Mouse (Mus musculus): Measurements from ENCODE around the gene Prpf18. TPM values are rescaled to one million over a fixed set of nuclear protein-coding genes. Genes with fewer than 3 reads are reported as not detected.
"Not testable (repeated sequence)": the region's sequence is repeated elsewhere in the genome, so short reads cannot be mapped to it uniquely, and the experiment has no call there.

Prpf18 gene
- total and polyA plus RNA-seq, 2 experiments from 2014 or later: 24.3 to 24.5 TPM

DNA sequence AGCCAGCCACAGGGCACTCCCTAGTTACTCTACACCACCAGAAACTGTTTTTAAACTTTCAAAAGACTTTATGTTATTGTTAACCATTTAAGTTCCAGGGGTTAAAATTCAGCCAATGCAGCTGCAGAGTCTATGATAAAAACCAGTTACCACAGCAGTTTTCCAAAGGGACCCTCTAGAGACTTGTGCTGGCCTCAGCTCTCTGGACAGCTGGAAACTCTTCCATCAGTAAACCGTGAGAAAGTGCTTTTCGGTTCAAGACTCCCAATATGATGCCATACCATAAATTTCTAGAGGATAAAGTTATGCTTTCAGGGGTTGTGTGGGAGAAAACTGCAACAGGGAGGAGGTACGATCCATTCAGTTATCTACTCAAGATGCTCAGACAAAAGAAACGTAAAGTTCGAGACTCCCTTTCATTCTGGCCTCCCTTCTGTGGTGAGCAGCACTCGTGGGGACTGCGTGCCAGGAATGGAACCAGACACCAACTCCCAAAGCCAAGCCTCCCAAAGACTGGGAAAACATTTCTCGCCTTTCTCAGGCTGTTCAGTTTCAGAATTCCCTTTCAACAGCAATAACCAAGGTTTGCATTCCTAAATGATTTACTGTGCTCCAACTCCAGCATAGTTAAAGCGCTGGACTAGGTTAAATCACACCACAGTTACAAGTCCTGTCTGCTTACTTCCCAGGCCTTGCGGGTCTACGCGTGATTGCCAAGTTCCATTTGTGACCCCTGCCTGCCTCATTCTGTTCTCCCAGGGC, 31.1 kb downstream of the Prpf18 start:
- no peaks in the 10 kb centered on the region for H3K27me3 ChIP-seq (ENCODE audit: control insufficient read depth, insufficient read depth, low read length)
- no peaks in the 10 kb centered on the region for H3K9me3 ChIP-seq (replicated peaks; ENCODE audit: control insufficient read depth, low read length)
- peak; percentile 76 for ATAC-seq (ENCODE audit: insufficient read depth, low read depth)
- no peak overlapping the region for H3K4me3 ChIP-seq (ENCODE audit: low read depth, low read length)
- WGBS: 68% methylated on average over 12 of the region's 12 CpGs
- H3K4me1 ChIP-seq (ENCODE audit: control insufficient read depth, insufficient read depth): no peaks in the 10 kb centered on the region
- TF ChIP-seq EP300 (IDR thresholded peaks at IDR 0.05; ENCODE audit: low read depth): no peak
- TF ChIP-seq CTCF (IDR thresholded peaks at IDR 0.05; ENCODE audit: low read depth): no peak
- H3K9ac ChIP-seq (replicated peaks; ENCODE audit: low read depth, low read length): no peak overlapping the region
- DNase-seq (ENCODE audit: low spot score): peak; percentile 49
- H3K4me2 ChIP-seq (ENCODE audit: low read depth, low read length): no peak overlapping the region
- peak overlapping the region; percentile 63 for H3K27ac ChIP-seq (ENCODE audit: low read depth)
- peaks cover 27% of the 10 kb centered on the region for H3K36me3 ChIP-seq (replicated peaks; ENCODE audit: control insufficient read depth, insufficient read depth, low read length)

DNA sequence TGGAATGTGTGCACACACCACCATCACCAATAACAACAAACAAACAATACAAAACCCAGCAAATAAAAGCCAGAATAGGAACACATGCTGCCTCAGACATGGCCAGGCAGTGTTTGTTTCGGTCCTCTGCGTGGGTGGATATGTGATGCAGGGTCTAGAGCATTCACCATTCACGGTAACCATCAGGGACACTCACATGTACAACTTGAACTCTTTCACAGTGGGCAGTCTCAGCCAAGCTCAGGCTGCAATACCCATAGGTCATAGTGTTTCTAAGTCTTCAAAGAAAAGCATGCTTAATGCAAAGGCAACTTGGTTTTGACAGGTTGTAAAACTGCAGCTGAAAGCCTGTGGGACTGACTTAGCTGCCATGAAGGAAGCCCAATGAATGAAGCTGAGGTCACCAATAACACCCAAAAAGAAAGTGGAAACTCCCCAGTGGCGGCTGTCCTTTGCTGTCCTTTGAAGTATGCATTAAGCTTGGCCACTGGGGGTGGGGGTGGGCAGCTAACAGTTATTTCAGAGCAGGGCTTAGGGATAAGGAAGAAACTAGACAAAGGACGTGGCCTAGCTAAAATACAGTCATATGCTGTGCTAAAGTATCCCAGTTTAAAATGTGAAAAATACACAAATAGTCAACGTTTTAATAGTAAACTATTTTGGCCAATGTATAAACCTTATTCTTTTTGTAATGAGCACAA, 31.9 kb downstream of the Prpf18 start:
- H3K4me2 ChIP-seq (ENCODE audit: low read depth, low read length): no peak overlapping the region
- TF ChIP-seq CTCF (IDR thresholded peaks at IDR 0.05; ENCODE audit: low read depth) (no peak), EP300 (IDR thresholded peaks at IDR 0.05; ENCODE audit: low read depth) (no peak)
- H3K4me3 ChIP-seq (ENCODE audit: low read depth, low read length): no peak overlapping the region
- peak overlapping the region; percentile 27 for H3K27ac ChIP-seq (ENCODE audit: low read depth)
- no peak for DNase-seq (ENCODE audit: low spot score)
- H3K4me1 ChIP-seq (ENCODE audit: control insufficient read depth, insufficient read depth): no peaks in the 10 kb centered on the region
- H3K36me3 ChIP-seq (replicated peaks; ENCODE audit: control insufficient read depth, insufficient read depth, low read length): peaks cover 27% of the 10 kb centered on the region
- no peaks in the 10 kb centered on the region for H3K9me3 ChIP-seq (replicated peaks; ENCODE audit: control insufficient read depth, low read length)
- WGBS: 52% methylated on average over 6 of the region's 6 CpGs
- H3K27me3 ChIP-seq (ENCODE audit: control insufficient read depth, insufficient read depth, low read length): no peaks in the 10 kb centered on the region
- no peak for ATAC-seq (ENCODE audit: insufficient read depth, low read depth)
- no peak overlapping the region for H3K9ac ChIP-seq (replicated peaks; ENCODE audit: low read depth, low read length)

DNA sequence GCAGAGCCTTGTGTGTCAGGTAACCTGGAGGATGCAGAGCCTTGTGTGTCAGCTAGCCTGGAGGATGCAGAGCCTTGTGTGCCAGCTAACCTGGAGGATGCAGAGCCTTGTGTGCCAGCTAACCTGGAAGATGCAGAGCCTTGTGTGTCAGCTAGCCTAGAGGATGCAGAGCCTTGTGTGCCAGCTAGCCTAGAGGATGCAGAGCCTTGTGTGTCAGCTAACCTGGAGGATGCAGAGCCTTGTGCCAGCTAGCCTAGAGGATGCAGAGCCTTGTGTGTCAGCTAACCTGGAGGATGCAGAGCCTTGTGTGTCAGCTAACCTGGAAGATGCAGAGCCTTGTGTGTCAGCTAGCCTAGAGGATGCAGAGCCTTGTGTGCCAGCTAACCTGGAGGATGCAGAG, 32.8 kb downstream of the Prpf18 start:
- not testable (repeated sequence) for DNase-seq (ENCODE audit: low spot score); H3K4me3 ChIP-seq (ENCODE audit: low read depth, low read length); H3K9ac ChIP-seq (replicated peaks; ENCODE audit: low read depth, low read length); ATAC-seq (ENCODE audit: insufficient read depth, low read depth); H3K4me1 ChIP-seq (ENCODE audit: control insufficient read depth, insufficient read depth); H3K9me3 ChIP-seq (replicated peaks; ENCODE audit: control insufficient read depth, low read length); H3K27me3 ChIP-seq (ENCODE audit: control insufficient read depth, insufficient read depth, low read length); H3K27ac ChIP-seq (ENCODE audit: low read depth); H3K4me2 ChIP-seq (ENCODE audit: low read depth, low read length)
- H3K36me3 ChIP-seq (replicated peaks; ENCODE audit: control insufficient read depth, insufficient read depth, low read length): peaks cover 23% of the 10 kb centered on the region

DNA sequence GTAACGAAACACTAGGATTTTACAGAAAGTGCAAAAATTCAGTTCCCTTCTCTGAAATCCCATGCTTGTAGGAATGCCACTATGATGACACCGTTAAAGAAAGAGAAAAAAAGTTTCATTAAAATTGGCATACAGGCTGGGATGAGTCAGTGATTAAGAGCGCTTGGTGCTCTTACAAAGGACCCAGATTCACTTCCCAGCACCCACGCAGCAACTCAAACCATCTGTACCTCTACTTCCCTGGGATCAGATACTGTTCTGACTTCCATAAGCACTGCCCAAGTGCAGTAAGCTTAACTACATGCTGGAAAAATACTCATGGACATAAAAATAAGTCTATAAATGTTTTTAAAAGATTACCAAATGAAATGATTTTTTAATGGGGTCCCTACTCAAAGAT, 34.9 kb downstream of the Prpf18 start:
- no peak for TF ChIP-seq CTCF (IDR thresholded peaks at IDR 0.05; ENCODE audit: low read depth)
- no peak for TF ChIP-seq EP300 (IDR thresholded peaks at IDR 0.05; ENCODE audit: low read depth)
- ATAC-seq (ENCODE audit: insufficient read depth, low read depth) (no peak), DNase-seq (ENCODE audit: low spot score) (no peak)
- Histone ChIP-seq H3K9ac (replicated peaks; ENCODE audit: low read depth, low read length) (no peak overlapping the region), H3K4me1 (ENCODE audit: control insufficient read depth, insufficient read depth) (peaks cover 3% of the 10 kb centered on the region; the same call in 1 of the 2 replicates), H3K36me3 (replicated peaks; ENCODE audit: control insufficient read depth, insufficient read depth, low read length) (peaks cover 17% of the 10 kb centered on the region), H3K27ac (ENCODE audit: low read depth) (no peak overlapping the region), H3K4me2 (ENCODE audit: low read depth, low read length) (no peak overlapping the region), H3K9me3 (replicated peaks; ENCODE audit: control insufficient read depth, low read length) (no peaks in the 10 kb centered on the region), H3K4me3 (ENCODE audit: low read depth, low read length) (no peak overlapping the region), H3K27me3 (ENCODE audit: control insufficient read depth, insufficient read depth, low read length) (no peaks in the 10 kb centered on the region)
- WGBS: 82% methylated on average over 4 of the region's 4 CpGs

DNA sequence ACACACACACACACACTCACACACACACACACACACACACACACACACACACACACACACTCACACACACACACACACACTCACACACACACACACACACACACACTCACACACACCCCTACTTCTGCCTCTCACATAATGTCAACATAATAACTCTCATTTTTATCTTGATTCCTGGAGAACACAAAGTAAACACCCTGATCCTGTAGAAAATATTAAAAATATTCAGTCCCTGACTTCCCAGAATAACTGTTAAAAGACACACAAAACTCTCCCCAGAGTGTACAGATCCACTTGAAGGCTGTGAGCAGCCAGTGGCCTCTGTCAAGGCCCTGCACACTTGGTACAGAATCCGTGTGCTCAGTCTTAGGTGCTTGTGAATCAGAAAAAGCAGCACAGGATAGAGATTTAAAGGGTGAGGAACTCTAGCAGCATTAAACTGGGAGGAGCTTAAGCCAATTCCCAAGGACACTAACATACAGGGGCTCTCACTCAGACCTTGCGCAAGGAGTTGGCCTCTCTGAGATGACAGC, 36.8 kb downstream of the Prpf18 start:
- ATAC-seq (ENCODE audit: insufficient read depth, low read depth) (no peak), DNase-seq (ENCODE audit: low spot score) (no peak)
- Histone ChIP-seq H3K27me3 (ENCODE audit: control insufficient read depth, insufficient read depth, low read length) (no peaks in the 10 kb centered on the region), H3K9ac (replicated peaks; ENCODE audit: low read depth, low read length) (no peak overlapping the region), H3K4me1 (ENCODE audit: control insufficient read depth, insufficient read depth) (peaks cover 3% of the 10 kb centered on the region; the same call in 1 of the 2 replicates), H3K27ac (ENCODE audit: low read depth) (peak overlapping the region; percentile 46; the same call in 1 of the 2 replicates), H3K36me3 (replicated peaks; ENCODE audit: control insufficient read depth, insufficient read depth, low read length) (peaks cover 30% of the 10 kb centered on the region), H3K4me2 (ENCODE audit: low read depth, low read length) (no peak overlapping the region), H3K9me3 (replicated peaks; ENCODE audit: control insufficient read depth, low read length) (no peaks in the 10 kb centered on the region), H3K4me3 (ENCODE audit: low read depth, low read length) (no peak overlapping the region)
- TF ChIP-seq CTCF (IDR thresholded peaks at IDR 0.05; ENCODE audit: low read depth) (no peak), EP300 (IDR thresholded peaks at IDR 0.05; ENCODE audit: low read depth) (no peak)
- whole genome bisulfite sequencing: 87% methylated on average over 2 of the region's 2 CpGs

DNA sequence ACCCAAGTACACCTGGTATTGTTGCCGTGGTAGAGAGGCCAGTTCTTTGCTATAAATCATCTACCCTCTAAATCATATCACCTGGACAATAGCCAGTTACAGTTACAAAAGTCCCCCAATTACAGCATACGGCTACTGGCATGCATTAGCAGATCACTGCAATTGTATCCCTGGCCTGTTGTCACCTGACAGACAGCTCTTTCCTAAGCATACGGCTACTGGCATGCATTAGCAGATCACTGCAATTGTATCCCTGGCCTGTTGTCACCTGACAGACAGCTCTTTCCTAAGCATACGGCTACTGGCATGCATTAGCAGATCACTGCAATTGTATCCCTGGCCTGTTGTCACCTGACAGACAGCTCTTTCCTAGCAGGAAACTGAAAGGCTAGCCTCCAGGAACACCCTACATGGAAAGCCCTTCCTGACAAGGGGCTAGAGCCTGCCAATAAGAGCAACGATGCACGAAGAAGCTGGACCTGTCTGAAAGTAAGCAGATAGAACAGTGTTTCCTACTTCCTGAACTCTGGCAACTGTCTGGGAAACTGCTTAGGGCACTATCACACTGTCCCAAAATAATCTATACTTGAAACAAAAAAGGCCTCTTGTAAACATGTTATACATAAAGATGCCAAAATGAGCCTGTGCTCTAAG, 37.5 kb downstream of the Prpf18 start:
- not testable (repeated sequence) for H3K4me3 ChIP-seq (ENCODE audit: low read depth, low read length); H3K9ac ChIP-seq (replicated peaks; ENCODE audit: low read depth, low read length); H3K9me3 ChIP-seq (replicated peaks; ENCODE audit: control insufficient read depth, low read length); H3K4me2 ChIP-seq (ENCODE audit: low read depth, low read length); H3K4me1 ChIP-seq (ENCODE audit: control insufficient read depth, insufficient read depth); H3K27me3 ChIP-seq (ENCODE audit: control insufficient read depth, insufficient read depth, low read length)
- peak; percentile 11 for DNase-seq (ENCODE audit: low spot score)
- ATAC-seq (ENCODE audit: insufficient read depth, low read depth): peak; percentile 58
- Histone ChIP-seq H3K36me3 (replicated peaks; ENCODE audit: control insufficient read depth, insufficient read depth, low read length) (peaks cover 36% of the 10 kb centered on the region), H3K27ac (ENCODE audit: low read depth) (peak overlapping the region; percentile 46; the same call in 1 of the 2 replicates)
- WGBS: 11% methylated on average over 6 of the region's 6 CpGs

Data from heart, postnatal 0 days (tissue).